Mouse (Mus musculus) layer of hippocampus, adult 11-12 months (tissue): ENCODE data around the gene Serp2.
A peak's percentile ranks its signal among the peaks of the same experiment; 100 is the strongest.

Source experiments
- DNase-seq: peaks from one replicate; pipeline ENCODE4 v3.0.0; 2022; ENCODE audit warnings: low spot score

Serp2 gene

GRCm38 (mm10) chr14:76497187-76497586 is 59.5 kb downstream of the Serp2 start:
- DNase-seq = peak; percentile 7

GRCm38 (mm10) chr14:76495022-76495421 is 61.7 kb downstream of the Serp2 start:
- no peak for DNase-seq

- peak; percentile 8 for DNase-seq
These were observed 67.6 kb downstream of the Serp2 start for GRCm38 (mm10) chr14:76489128-76489527.

DNA sequence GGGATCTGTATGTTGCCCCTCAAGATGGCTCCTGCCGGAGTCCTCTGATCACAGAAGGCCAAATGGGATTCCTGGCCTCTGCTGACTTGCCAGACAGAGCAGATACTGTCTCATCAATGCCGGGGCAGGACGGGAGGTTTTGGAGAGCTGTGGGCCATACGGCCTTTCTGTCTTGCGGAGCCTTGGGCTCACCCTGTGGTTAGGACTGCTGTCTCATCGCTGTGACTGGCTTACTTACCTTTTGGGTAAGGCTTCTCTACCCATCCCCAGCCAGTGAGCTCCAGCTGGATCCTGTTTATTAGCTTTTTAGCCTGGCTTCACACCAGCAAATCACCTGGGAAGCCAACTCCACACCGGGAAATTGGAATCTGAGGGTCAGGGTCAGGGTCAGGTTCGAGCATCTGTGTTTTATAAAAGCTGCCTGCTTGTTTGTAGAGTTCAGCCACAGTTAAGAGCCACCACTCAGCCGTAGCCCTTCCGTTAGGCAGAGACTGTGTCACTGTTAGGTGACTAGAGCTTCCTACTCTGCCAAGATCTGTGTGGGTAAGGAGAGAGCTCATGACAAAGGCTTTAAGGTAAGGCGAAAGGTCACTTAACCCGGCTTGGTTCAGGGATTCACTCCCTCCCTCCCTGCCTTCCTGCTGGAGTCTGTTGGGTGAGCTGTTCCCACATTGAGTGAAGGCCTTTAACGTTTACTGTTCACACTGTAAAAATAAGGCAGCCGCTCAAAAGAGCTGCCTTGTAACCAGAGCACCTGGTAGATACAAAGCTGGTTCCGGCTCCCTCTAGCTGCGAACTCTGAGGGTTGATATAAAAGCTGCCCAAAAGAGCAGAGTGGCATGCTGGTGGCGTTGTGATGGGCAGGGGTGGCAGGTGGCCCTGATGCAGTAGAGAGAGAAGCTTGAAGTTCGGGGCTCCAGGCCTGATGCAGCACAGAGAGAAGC is 68.3 kb downstream of the Serp2 start:
- peak; percentile 6 for DNase-seq

DNA sequence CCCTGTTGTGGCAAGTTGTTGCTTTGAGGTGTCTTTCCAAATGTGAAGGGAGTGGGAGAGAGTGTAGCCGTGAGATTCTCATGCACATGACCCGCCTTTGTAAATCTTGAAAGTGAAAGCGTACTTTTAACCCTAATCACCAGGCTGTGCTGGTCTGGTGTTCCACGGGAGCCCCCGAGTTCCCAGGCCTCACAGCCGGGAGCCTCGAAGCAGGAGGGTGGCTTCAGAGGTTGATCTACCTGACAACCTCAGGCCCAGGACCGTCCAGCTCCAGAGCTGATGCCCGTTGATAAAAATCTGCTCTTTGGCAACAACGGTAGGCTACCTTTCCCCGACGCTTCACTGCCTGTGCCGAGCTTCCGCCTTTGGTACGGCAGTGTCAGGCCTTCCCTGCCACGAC is 69.1 kb downstream of the Serp2 start:
- DNase-seq = no peak

- no peak for DNase-seq
These were observed 73.0 kb downstream of the Serp2 start for GRCm38 (mm10) chr14:76483701-76484100.
